Mouse (Mus musculus): Measurements from ENCODE around the gene Sema3g. TPM values are rescaled to one million over a fixed set of nuclear protein-coding genes. Genes with fewer than 3 reads are reported as not detected.

Gene Sema3g
- polyA plus RNA-seq, 1 experiment from 2014 or later: 0.21 TPM

DNA sequence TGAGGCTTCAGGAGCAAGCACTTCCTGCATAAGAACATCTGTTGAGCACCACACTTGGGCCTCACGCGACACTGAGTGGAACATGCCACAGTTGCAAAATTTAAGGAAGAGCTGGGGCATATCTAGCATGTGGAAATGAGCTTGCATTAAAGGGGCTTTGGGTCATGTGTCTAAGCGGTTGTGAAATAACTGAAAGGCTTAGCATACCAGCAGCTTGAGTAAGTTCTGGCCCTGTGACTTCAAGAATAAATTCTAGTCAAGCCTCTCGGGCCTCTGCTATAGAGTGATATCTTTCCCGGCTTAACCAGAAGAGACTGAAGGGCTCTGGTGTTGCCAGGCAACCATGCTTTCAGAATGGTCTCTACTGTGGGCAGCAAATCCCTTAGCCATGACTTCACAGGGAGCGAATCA is 28.9 kb upstream of the Sema3g start:
- Histone ChIP-seq H3K4me2 (ENCODE audit: low read depth, low read length) (no peak overlapping the region), H3K9me3 (replicated peaks; ENCODE audit: control insufficient read depth, low read length) (no peaks in the 10 kb centered on the region), H3K27me3 (ENCODE audit: control insufficient read depth, insufficient read depth, low read length) (no peaks in the 10 kb centered on the region), H3K27ac (replicated peaks; ENCODE audit: low read depth, low read length) (no peak overlapping the region), H3K4me3 (ENCODE audit: low read depth, low read length) (no peak overlapping the region), H3K9ac (replicated peaks; ENCODE audit: low read length) (no peak overlapping the region), H3K36me3 (replicated peaks; ENCODE audit: control insufficient read depth, insufficient read depth, low read depth, low read length) (peaks cover 39% of the 10 kb centered on the region), H3K4me1 (ENCODE audit: control insufficient read depth, insufficient read depth, low read length) (no peaks in the 10 kb centered on the region)
- DNase-seq (ENCODE audit: low spot score): no peak
- 90% methylated on average over 6 of the region's 6 CpGs for WGBS
- ATAC-seq (replicated peaks; ENCODE audit: insufficient number of reproducible peaks, low FRiP score, low TSS enrichment, low read depth): 0 out of 2 replicates have a peak, but pooled peaks have one; percentile 45

DNA sequence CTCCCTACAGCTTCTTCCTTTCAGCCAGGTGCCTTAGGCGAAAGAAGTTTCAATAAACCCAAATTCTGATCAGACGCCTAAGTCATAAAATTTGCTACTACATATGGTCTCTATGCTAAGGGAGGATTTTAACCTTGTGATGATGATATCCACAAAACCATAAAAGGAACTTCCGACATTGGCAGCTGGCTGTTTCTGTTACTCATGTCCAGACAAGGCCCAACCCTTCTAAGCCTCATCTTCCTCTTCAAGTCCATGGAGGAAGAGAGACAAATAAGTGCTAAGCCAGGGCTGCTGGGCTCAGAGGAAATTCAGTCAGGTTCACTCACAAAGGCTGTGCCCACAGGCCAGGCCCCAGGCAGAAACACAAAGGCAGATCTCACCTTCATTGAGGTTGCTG is 28.3 kb upstream of the Sema3g start:
- no peak overlapping the region for H3K27ac ChIP-seq (replicated peaks; ENCODE audit: low read depth, low read length)
- H3K27me3 ChIP-seq (ENCODE audit: control insufficient read depth, insufficient read depth, low read length): no peaks in the 10 kb centered on the region
- H3K36me3 ChIP-seq (replicated peaks; ENCODE audit: control insufficient read depth, insufficient read depth, low read depth, low read length): peaks cover 33% of the 10 kb centered on the region
- H3K4me1 ChIP-seq (ENCODE audit: control insufficient read depth, insufficient read depth, low read length): no peaks in the 10 kb centered on the region
- 91% methylated on average over 3 of the region's 3 CpGs for WGBS
- no peak overlapping the region for H3K4me3 ChIP-seq (ENCODE audit: low read depth, low read length)
- H3K9ac ChIP-seq (replicated peaks; ENCODE audit: low read length): no peak overlapping the region
- H3K4me2 ChIP-seq (ENCODE audit: low read depth, low read length): no peak overlapping the region
- ATAC-seq (replicated peaks; ENCODE audit: insufficient number of reproducible peaks, low FRiP score, low TSS enrichment, low read depth): no peak
- no peak for DNase-seq (ENCODE audit: low spot score)
- no peaks in the 10 kb centered on the region for H3K9me3 ChIP-seq (replicated peaks; ENCODE audit: control insufficient read depth, low read length)

DNA sequence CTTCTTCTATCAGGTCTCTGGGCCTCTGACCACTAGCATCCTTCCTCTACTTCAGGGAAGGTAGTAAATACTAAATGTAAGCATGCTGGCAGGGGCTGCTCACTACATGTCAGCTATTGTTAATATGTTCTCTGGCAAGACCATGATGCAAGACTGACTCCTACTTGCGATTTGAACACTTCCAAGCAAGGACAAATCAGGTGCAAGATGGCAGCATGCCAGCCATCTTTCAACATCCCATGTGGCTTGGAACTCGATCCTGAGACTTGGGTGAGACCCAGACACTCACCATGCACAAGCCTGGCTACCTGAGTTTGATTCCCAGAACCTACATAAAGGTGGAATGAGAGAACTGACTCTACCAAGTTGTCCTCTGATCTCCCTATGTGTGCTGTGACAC is 25.7 kb upstream of the Sema3g start:
- Histone ChIP-seq H3K36me3 (replicated peaks; ENCODE audit: control insufficient read depth, insufficient read depth, low read depth, low read length) (peaks cover 27% of the 10 kb centered on the region), H3K4me2 (ENCODE audit: low read depth, low read length) (no peak overlapping the region), H3K27me3 (ENCODE audit: control insufficient read depth, insufficient read depth, low read length) (no peaks in the 10 kb centered on the region), H3K4me3 (ENCODE audit: low read depth, low read length) (no peak overlapping the region), H3K4me1 (ENCODE audit: control insufficient read depth, insufficient read depth, low read length) (no peaks in the 10 kb centered on the region), H3K27ac (replicated peaks; ENCODE audit: low read depth, low read length) (no peak overlapping the region), H3K9ac (replicated peaks; ENCODE audit: low read length) (no peak overlapping the region), H3K9me3 (replicated peaks; ENCODE audit: control insufficient read depth, low read length) (no peaks in the 10 kb centered on the region)
- DNase-seq (ENCODE audit: low spot score) (no peak), ATAC-seq (replicated peaks; ENCODE audit: insufficient number of reproducible peaks, low FRiP score, low TSS enrichment, low read depth) (no peak)
- WGBS: 90% methylated on average over 2 of the region's 2 CpGs

DNA sequence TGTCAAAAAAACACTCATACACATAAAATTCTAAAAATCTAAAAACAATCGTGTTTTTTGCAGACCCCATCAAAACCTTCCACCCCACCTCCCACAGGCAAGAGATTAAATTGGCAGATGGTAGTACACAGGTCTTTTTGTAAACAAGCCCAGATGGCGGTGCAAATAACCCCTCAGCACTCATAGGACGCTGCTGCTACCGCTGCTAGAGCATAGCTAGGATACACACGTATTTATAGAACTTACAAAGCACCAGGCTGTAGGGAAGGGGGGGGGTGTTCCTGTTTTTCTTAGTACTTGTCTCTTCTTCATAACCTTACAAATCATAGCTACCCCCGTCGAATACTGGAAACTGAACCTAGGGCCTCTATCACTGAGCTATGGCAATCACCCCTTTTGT is 23.9 kb upstream of the Sema3g start:
- H3K36me3 ChIP-seq (replicated peaks; ENCODE audit: control insufficient read depth, insufficient read depth, low read depth, low read length): peaks cover 19% of the 10 kb centered on the region

DNA sequence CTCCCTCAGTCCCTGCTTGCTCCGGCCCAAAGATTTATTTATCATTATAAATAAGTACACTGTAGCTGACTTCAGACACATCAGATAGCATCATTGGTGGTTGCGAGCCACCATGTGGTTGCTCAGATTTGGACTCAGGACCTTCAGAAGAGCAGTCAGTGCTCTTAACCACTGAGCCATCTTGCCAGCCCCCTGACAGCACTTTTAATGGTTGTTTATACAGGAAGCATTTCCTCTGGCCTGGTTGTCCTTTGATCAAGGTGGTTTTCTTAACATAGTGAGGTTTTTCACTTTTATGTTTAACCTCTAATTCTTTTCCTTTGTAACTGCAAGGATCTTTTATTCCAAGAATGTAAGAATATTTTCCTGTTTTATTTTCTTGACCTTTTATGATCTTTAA is 23.2 kb upstream of the Sema3g start:
- Histone ChIP-seq H3K27ac (replicated peaks; ENCODE audit: low read depth, low read length) (no peak overlapping the region), H3K27me3 (ENCODE audit: control insufficient read depth, insufficient read depth, low read length) (no peaks in the 10 kb centered on the region), H3K36me3 (replicated peaks; ENCODE audit: control insufficient read depth, insufficient read depth, low read depth, low read length) (peaks cover 19% of the 10 kb centered on the region), H3K4me3 (ENCODE audit: low read depth, low read length) (no peak overlapping the region), H3K9me3 (replicated peaks; ENCODE audit: control insufficient read depth, low read length) (no peaks in the 10 kb centered on the region), H3K4me2 (ENCODE audit: low read depth, low read length) (no peak overlapping the region), H3K9ac (replicated peaks; ENCODE audit: low read length) (no peak overlapping the region), H3K4me1 (ENCODE audit: control insufficient read depth, insufficient read depth, low read length) (no peaks in the 10 kb centered on the region)
- ATAC-seq (replicated peaks; ENCODE audit: insufficient number of reproducible peaks, low FRiP score, low TSS enrichment, low read depth) (no peak), DNase-seq (ENCODE audit: low spot score) (no peak)
- WGBS: 93% methylated on average over 2 of the region's 2 CpGs

More for the DNA sequence above, 23.9 kb upstream of the Sema3g start:
- 88% methylated on average over 7 of the region's 7 CpGs for WGBS
- Histone ChIP-seq H3K9ac (replicated peaks; ENCODE audit: low read length) (no peak overlapping the region), H3K27ac (replicated peaks; ENCODE audit: low read depth, low read length) (no peak overlapping the region), H3K4me2 (ENCODE audit: low read depth, low read length) (no peak overlapping the region), H3K27me3 (ENCODE audit: control insufficient read depth, insufficient read depth, low read length) (no peaks in the 10 kb centered on the region), H3K4me3 (ENCODE audit: low read depth, low read length) (no peak overlapping the region), H3K9me3 (replicated peaks; ENCODE audit: control insufficient read depth, low read length) (no peaks in the 10 kb centered on the region), H3K4me1 (ENCODE audit: control insufficient read depth, insufficient read depth, low read length) (no peaks in the 10 kb centered on the region)
- DNase-seq (ENCODE audit: low spot score): no peak
- ATAC-seq (replicated peaks; ENCODE audit: insufficient number of reproducible peaks, low FRiP score, low TSS enrichment, low read depth): no peak

DNA sequence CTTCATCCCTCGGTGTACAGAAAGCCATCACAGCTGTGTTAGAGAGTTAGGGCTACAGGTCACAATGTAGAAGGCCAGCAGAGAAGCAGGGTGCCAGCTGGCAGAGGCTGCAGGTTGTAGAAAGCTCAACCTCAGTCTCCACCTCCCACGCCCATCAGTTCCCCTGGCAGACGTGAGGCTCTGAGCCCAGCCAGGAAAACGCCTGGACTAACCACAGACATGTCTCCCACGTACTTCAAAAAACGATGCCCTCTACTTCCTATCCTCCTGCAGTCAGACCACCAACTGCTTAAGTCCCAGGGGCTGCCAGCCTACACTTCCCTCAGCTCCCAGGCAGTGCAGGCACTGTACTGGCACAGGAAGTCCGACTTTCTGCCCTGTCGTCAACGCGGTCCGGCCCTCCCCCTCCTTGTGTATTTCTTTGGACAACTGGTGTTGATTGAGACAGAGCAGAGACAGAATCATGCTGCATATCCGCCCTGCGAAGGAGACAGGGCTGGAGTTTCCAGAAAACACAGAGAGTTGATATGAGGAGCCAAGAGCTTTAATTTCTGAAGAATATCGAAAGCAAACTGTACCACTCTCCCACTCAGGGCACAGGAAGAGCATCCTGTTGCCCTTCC is 22.7 kb upstream of the Sema3g start:
- WGBS: 83% methylated on average over 14 of the region's 14 CpGs
- Histone ChIP-seq H3K27me3 (ENCODE audit: control insufficient read depth, insufficient read depth, low read length) (no peaks in the 10 kb centered on the region), H3K4me2 (ENCODE audit: low read depth, low read length) (no peak overlapping the region), H3K4me1 (ENCODE audit: control insufficient read depth, insufficient read depth, low read length) (no peaks in the 10 kb centered on the region), H3K4me3 (ENCODE audit: low read depth, low read length) (no peak overlapping the region), H3K9ac (replicated peaks; ENCODE audit: low read length) (no peak overlapping the region), H3K36me3 (replicated peaks; ENCODE audit: control insufficient read depth, insufficient read depth, low read depth, low read length) (peaks cover 24% of the 10 kb centered on the region), H3K27ac (replicated peaks; ENCODE audit: low read depth, low read length) (no peak overlapping the region), H3K9me3 (replicated peaks; ENCODE audit: control insufficient read depth, low read length) (no peaks in the 10 kb centered on the region)
- ATAC-seq (replicated peaks; ENCODE audit: insufficient number of reproducible peaks, low FRiP score, low TSS enrichment, low read depth) (no peak), DNase-seq (ENCODE audit: low spot score) (no peak)

DNA sequence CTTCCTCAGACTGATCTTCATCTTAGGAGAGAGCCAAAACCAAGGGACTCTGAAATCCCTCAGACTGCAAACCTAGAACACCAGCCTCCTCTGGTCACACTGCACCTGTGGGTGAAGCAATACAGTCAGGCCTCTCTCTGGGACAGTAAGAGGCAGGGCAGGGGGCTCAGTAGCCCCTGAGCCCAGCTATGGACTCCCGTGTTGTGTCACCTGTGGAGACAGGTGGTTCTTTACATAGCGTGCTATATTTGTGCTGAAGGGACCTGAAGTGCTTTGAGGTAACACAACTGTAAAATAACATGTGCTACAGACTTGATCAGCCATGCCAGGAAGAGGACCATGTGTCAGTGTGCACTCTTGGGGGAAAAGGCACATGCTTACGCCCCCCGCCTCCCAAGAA is 22.1 kb upstream of the Sema3g start:
- WGBS: 95% methylated on average over 4 of the region's 4 CpGs
- Histone ChIP-seq H3K4me2 (ENCODE audit: low read depth, low read length) (no peak overlapping the region), H3K27ac (replicated peaks; ENCODE audit: low read depth, low read length) (no peak overlapping the region), H3K36me3 (replicated peaks; ENCODE audit: control insufficient read depth, insufficient read depth, low read depth, low read length) (peaks cover 22% of the 10 kb centered on the region), H3K4me1 (ENCODE audit: control insufficient read depth, insufficient read depth, low read length) (no peaks in the 10 kb centered on the region), H3K4me3 (ENCODE audit: low read depth, low read length) (no peak overlapping the region), H3K9me3 (replicated peaks; ENCODE audit: control insufficient read depth, low read length) (no peaks in the 10 kb centered on the region), H3K27me3 (ENCODE audit: control insufficient read depth, insufficient read depth, low read length) (no peaks in the 10 kb centered on the region), H3K9ac (replicated peaks; ENCODE audit: low read length) (no peak overlapping the region)
- DNase-seq (ENCODE audit: low spot score) (no peak), ATAC-seq (replicated peaks; ENCODE audit: insufficient number of reproducible peaks, low FRiP score, low TSS enrichment, low read depth) (no peak)

DNA sequence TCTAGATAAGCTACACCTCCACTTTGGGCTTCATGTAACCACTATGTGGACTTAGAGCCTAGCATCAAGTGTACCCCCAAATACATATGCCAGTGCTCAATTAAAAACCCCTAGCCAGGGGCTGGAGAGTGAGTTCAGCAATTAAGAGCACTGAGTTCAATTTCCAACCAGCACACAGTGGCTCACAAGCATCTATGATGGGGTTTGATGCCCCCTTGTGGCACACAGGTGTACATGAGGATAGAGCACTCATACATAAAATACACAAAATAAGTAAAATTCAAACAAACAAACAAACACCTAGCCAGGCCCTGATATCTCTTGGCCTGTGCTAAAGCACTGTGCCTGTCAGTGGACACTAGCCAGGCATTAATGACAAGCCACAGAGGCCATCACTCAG is 21.7 kb upstream of the Sema3g start:
- Histone ChIP-seq H3K36me3 (replicated peaks; ENCODE audit: control insufficient read depth, insufficient read depth, low read depth, low read length) (peaks cover 20% of the 10 kb centered on the region), H3K4me1 (ENCODE audit: control insufficient read depth, insufficient read depth, low read length) (no peaks in the 10 kb centered on the region), H3K27ac (replicated peaks; ENCODE audit: low read depth, low read length) (no peak overlapping the region), H3K9ac (replicated peaks; ENCODE audit: low read length) (no peak overlapping the region), H3K27me3 (ENCODE audit: control insufficient read depth, insufficient read depth, low read length) (no peaks in the 10 kb centered on the region), H3K4me3 (ENCODE audit: low read depth, low read length) (no peak overlapping the region), H3K4me2 (ENCODE audit: low read depth, low read length) (no peak overlapping the region), H3K9me3 (replicated peaks; ENCODE audit: control insufficient read depth, low read length) (no peaks in the 10 kb centered on the region)
- no peak for ATAC-seq (replicated peaks; ENCODE audit: insufficient number of reproducible peaks, low FRiP score, low TSS enrichment, low read depth)
- peak; percentile 33 for DNase-seq (ENCODE audit: low spot score)

All from embryonic facial prominence, embryonic 11.5 days (tissue).